Mouse (Mus musculus) kidney, postnatal 0 days (tissue): ENCODE data around the gene Enox2. TPM values are rescaled to one million over a fixed set of nuclear protein-coding genes. Genes with fewer than 3 reads are reported as not detected.

Experiments
- ATAC-seq: fragments of 200-750 bp; cut with Nextera tagmentation; replicated peaks from 2 replicates; pipeline ENCODE4 v1.8.0; 2017; ENCODE audit warnings: low read depth, moderate number of reproducible peaks, moderate TSS enrichment, moderate library complexity; ENCODE audit not compliant: low FRiP score
- DNase-seq: peaks from one replicate; pipeline ENCODE4 v3.0.0-alpha.2; 2016; ENCODE audit warnings: low spot score
- H3K27ac ChIP-seq: fragments of 300-500 bp; sonication (generic); 2 replicates; pipeline ENCODE4 v1.5.1; 2014; ENCODE audit warnings: mild to moderate bottlenecking
- H3K27me3 ChIP-seq: fragments of 300-500 bp; sonication (generic); 2 replicates; pipeline ENCODE4 v1.6.1; 2014; ENCODE audit warnings: low read length, mixed read lengths; ENCODE audit not compliant: insufficient read depth
- H3K36me3 ChIP-seq: fragments of 300-500 bp; sonication (generic); 2 replicates; pipeline ENCODE4 v1.6.1; 2014; ENCODE audit warnings: low read length, mixed read lengths; ENCODE audit not compliant: insufficient read depth
- H3K4me1 ChIP-seq: fragments of 300-500 bp; sonication (generic); replicated peaks from 2 replicates; pipeline ENCODE4 v1.6.1; 2014; ENCODE audit warnings: antibody characterized with exemption, low read length, mixed read lengths; ENCODE audit not compliant: insufficient read depth
- H3K4me2 ChIP-seq: fragments of 300-500 bp; sonication (generic); 2 replicates; pipeline ENCODE4 v1.6.1; 2014; ENCODE audit warnings: mild to moderate bottlenecking, low read length, moderate library complexity, mixed read lengths
- H3K4me3 ChIP-seq: fragments of 300-500 bp; sonication (generic); replicated peaks from 2 replicates; pipeline ENCODE4 v1.5.1; 2014; ENCODE audit warnings: low read depth, low read length
- H3K9ac ChIP-seq: fragments of 300-500 bp; sonication (generic); 2 replicates; pipeline ENCODE4 v1.6.1; 2014; ENCODE audit warnings: low read depth, low read length
- H3K9me3 ChIP-seq: fragments of 300-500 bp; sonication (generic); replicated peaks from 2 replicates; pipeline ENCODE4 v1.6.1; 2016; ENCODE audit warnings: low read length, inconsistent platforms, mixed read lengths
- CTCF ChIP-seq: IDR thresholded peaks from 2 replicates; pipeline ENCODE4 v1.5.1; 2016; ENCODE audit warnings: antibody characterized with exemption, low read depth, mild to moderate bottlenecking, moderate library complexity
- WGBS: fragments of 180-500 bp; shearing (Covaris S2); extraction: QIAGEN DNeasy Blood & Tissue Kit; methylation state at CpG from one replicate; pipeline ENCODE4 v1.1.7; 2014; 5-methylcytosine and 5-hydroxymethylcytosine counted together
- polyA plus RNA-seq: library from polyadenylated mRNA; unstranded; fragments of >200 nt; fragmentation: Nextera tagmentation; extraction: Ambion mirVana; gene quantifications from 2 replicates; pipeline ENCODE4 v1.2.1, GENCODE M21; 2015

Enox2 gene
- polyA plus RNA-seq, 1 experiment from 2014 or later, result 7.9 TPM

GRCm38 (mm10) chrX:49045118-49045517 is 242.9 kb downstream of the Enox2 start:
- Histone ChIP-seq H3K27ac (no peak overlapping the region), H3K27me3 (no peaks in the 10 kb centered on the region), H3K4me1 (no peaks in the 10 kb centered on the region), H3K4me2 (no peak overlapping the region), H3K9me3 (no peaks in the 10 kb centered on the region), H3K4me3 (no peak overlapping the region), H3K9ac (no peak overlapping the region), H3K36me3 (no peaks in the 10 kb centered on the region)
- no peak for TF ChIP-seq CTCF
- ATAC-seq (no peak), DNase-seq (no peak)

DNA sequence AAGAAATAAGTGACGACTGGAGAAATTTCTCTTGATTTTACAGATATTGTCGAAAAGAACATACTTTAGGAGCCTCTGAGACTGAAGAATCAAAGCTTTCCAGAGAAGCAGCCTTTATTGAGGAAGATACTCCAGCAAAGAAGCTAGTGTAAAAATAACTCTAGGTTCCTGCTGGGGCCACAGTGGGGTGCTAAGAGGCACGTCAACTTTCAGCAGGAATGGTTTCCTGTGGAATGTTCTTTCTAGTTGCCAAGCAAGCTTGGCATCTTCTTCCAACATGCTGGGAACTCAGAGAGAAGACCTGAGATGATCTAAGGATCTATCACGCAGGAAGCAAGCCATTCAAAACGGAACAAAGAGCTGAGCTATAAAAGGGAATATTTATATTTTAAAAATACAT is 278.3 kb downstream of the Enox2 start:
- Histone ChIP-seq H3K4me1 (no peaks in the 10 kb centered on the region), H3K9me3 (no peaks in the 10 kb centered on the region), H3K36me3 (no peaks in the 10 kb centered on the region), H3K4me3 (no peak overlapping the region), H3K9ac (no peak overlapping the region), H3K4me2 (no peak overlapping the region), H3K27ac (no peak overlapping the region), H3K27me3 (no peaks in the 10 kb centered on the region)
- DNase-seq (no peak), ATAC-seq (no peak)
- no peak for TF ChIP-seq CTCF
- WGBS, result 61% methylated on average over 5 of the region's 5 CpGs

DNA sequence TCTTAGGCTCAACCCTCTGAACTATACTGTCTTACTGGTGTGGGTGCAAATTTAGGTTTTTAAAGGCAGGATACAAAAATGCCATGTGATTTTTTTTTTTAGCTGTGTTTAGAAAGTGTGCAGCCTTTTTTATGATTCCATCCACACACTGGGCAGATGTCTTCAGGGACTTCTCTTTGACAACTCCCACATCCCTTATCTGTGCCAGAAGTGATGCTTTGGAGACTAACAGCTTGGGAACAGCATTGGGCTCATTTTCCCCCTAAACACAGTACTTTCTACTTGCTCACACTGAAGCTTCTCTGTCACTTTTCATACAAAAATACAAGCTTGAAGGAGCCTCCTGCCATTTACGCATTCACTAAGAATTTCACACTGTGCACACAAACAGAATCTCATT is 282.4 kb downstream of the Enox2 start:
- Histone ChIP-seq H3K27me3 (no peaks in the 10 kb centered on the region), H3K27ac (no peak overlapping the region), H3K9me3 (no peaks in the 10 kb centered on the region), H3K36me3 (no peaks in the 10 kb centered on the region), H3K9ac (no peak overlapping the region), H3K4me3 (no peak overlapping the region), H3K4me1 (no peaks in the 10 kb centered on the region), H3K4me2 (no peak overlapping the region)
- TF ChIP-seq CTCF, result no peak
- no peak for ATAC-seq
- DNase-seq, result no peak
- 97% methylated on average over 1 of the region's 1 CpGs for WGBS

GRCm38 (mm10) chrX:49002892-49003291 is 285.2 kb downstream of the Enox2 start:
- 93% methylated on average over 1 of the region's 1 CpGs for WGBS
- no peak for TF ChIP-seq CTCF
- Histone ChIP-seq H3K4me3 (no peak overlapping the region), H3K4me1 (no peaks in the 10 kb centered on the region), H3K36me3 (no peaks in the 10 kb centered on the region), H3K9me3 (no peaks in the 10 kb centered on the region), H3K4me2 (no peak overlapping the region), H3K9ac (no peak overlapping the region), H3K27me3 (no peaks in the 10 kb centered on the region), H3K27ac (no peak overlapping the region)
- ATAC-seq, result no peak
- no peak for DNase-seq

DNA sequence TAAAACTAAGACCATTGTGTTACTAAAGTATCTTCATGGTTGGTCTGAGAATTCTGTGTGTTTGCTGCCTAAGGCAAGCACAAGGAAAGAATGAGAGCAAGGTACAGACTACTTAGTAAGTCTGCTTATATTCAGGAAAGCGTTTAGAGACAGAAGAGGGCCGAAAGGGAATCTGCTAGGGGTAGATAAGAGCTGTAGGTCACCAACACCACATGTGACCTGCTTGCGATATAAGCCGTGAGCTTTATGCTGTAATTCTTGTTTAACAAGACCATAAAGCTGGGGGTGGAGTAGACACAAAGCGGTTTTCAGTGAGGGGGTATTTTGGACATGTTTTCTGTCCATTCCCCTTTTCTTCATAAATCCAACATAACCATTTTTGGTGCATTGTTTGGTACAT is 302.4 kb downstream of the Enox2 start:
- no peaks in the 10 kb centered on the region for H3K9me3 ChIP-seq
- no peak overlapping the region for H3K4me3 ChIP-seq
- no peak for TF ChIP-seq CTCF
- no peaks in the 10 kb centered on the region for H3K4me1 ChIP-seq
- no peak overlapping the region for H3K9ac ChIP-seq
- 71% methylated on average over 5 of the region's 5 CpGs for WGBS
- no peak overlapping the region for H3K27ac ChIP-seq
- H3K4me2 ChIP-seq, result no peak overlapping the region
- no peaks in the 10 kb centered on the region for H3K36me3 ChIP-seq
- H3K27me3 ChIP-seq, result no peaks in the 10 kb centered on the region
- ATAC-seq (no peak), DNase-seq (no peak)

GRCm38 (mm10) chrX:48984451-48984850 is 303.6 kb downstream of the Enox2 start:
- ATAC-seq (no peak), DNase-seq (no peak)
- Histone ChIP-seq H3K27ac (no peak overlapping the region), H3K9ac (no peak overlapping the region), H3K4me3 (no peak overlapping the region), H3K4me1 (no peaks in the 10 kb centered on the region), H3K27me3 (no peaks in the 10 kb centered on the region), H3K36me3 (no peaks in the 10 kb centered on the region), H3K4me2 (no peak overlapping the region), H3K9me3 (no peaks in the 10 kb centered on the region)
- WGBS, result 75% methylated on average over 2 of the region's 2 CpGs
- TF ChIP-seq CTCF, result no peak

Other genes starting within 250 kb of the Enox2 start
- 1.0 and 1.5 TPM in 2 replicates for gene Arhgap36, start 175.7 kb upstream of the Enox2 start, polyA plus RNA-seq